Mouse (Mus musculus) heart, postnatal 0 days (tissue): Measurements from ENCODE around the gene B230118H07Rik. TPM values are rescaled to one million over a fixed set of nuclear protein-coding genes. Genes with fewer than 3 reads are reported as not detected.

ENCODE experiments used
- ATAC-seq: fragments of 200-750 bp; cut with Nextera tagmentation; 2 replicates; pipeline ENCODE4 v1.8.0; 2017; ENCODE audit warnings: low read depth, moderate number of reproducible peaks, moderate library complexity; ENCODE audit not compliant: insufficient read depth
- DNase-seq: peaks from one replicate; pipeline ENCODE4 v3.0.0-alpha.2; 2016; ENCODE audit warnings: low spot score
- H3K27ac ChIP-seq: fragments of 300-500 bp; sonication (generic); 2 replicates; pipeline ENCODE4 v1.5.1; 2014; ENCODE audit warnings: low read depth, mild to moderate bottlenecking
- H3K27me3 ChIP-seq: fragments of 300-500 bp; sonication (generic); 2 replicates; pipeline ENCODE4 v1.6.1; 2014; ENCODE audit warnings: low read length, mixed read lengths; ENCODE audit not compliant: control insufficient read depth, insufficient read depth
- H3K36me3 ChIP-seq: fragments of 300-500 bp; sonication (generic); replicated peaks from 2 replicates; pipeline ENCODE4 v1.6.1; 2014; ENCODE audit warnings: low read length, mixed read lengths; ENCODE audit not compliant: control insufficient read depth, insufficient read depth
- H3K4me1 ChIP-seq: fragments of 300-500 bp; sonication (generic); 2 replicates; pipeline ENCODE4 v1.6.1; 2014; ENCODE audit warnings: antibody characterized with exemption; ENCODE audit not compliant: control insufficient read depth, insufficient read depth
- H3K4me2 ChIP-seq: fragments of 300-500 bp; sonication (generic); 2 replicates; pipeline ENCODE4 v1.6.1; 2014; ENCODE audit warnings: low read depth, mild to moderate bottlenecking, low read length, moderate library complexity
- H3K4me3 ChIP-seq: fragments of 300-500 bp; sonication (generic); 2 replicates; pipeline ENCODE4 v1.5.1; 2014; ENCODE audit warnings: low read depth, low read length
- H3K9ac ChIP-seq: fragments of 300-500 bp; sonication (generic); replicated peaks from 2 replicates; pipeline ENCODE4 v1.6.1; 2014; ENCODE audit warnings: low read depth, low read length, mixed read lengths
- H3K9me3 ChIP-seq: fragments of 300-500 bp; sonication (generic); replicated peaks from 2 replicates; pipeline ENCODE4 v1.6.1; 2016; ENCODE audit warnings: low read length; ENCODE audit not compliant: control insufficient read depth
- CTCF ChIP-seq: IDR thresholded peaks from 2 replicates; pipeline ENCODE4 v1.5.1; 2016; ENCODE audit warnings: antibody characterized with exemption, control low read depth, low read depth
- EP300 ChIP-seq: IDR thresholded peaks from 2 replicates; pipeline ENCODE4 v1.6.1; 2016; ENCODE audit warnings: antibody characterized with exemption, low read depth
- WGBS: fragments of 180-500 bp; shearing (Covaris S2); extraction: QIAGEN DNeasy Blood & Tissue Kit; methylation state at CpG from one replicate; pipeline ENCODE4 v1.1.7; 2014; 5-methylcytosine and 5-hydroxymethylcytosine counted together
- polyA plus RNA-seq: library from polyadenylated mRNA; unstranded; fragments of >200 nt; fragmentation: Nextera tagmentation; extraction: Ambion mirVana; gene quantifications from 2 replicates; pipeline ENCODE4 v1.2.1, GENCODE M21; 2015
- total RNA-seq: library from RNA; depleted of rRNA; stranded (reverse); fragments of >200 nt; gene quantifications from 2 replicates; pipeline ENCODE4 v1.2.3, GENCODE M21; 2014; ENCODE audit warnings: low replicate concordance

Gene B230118H07Rik
- total and polyA plus RNA-seq, 2 experiments from 2014 or later: 17.3 to 85.5 TPM

DNA sequence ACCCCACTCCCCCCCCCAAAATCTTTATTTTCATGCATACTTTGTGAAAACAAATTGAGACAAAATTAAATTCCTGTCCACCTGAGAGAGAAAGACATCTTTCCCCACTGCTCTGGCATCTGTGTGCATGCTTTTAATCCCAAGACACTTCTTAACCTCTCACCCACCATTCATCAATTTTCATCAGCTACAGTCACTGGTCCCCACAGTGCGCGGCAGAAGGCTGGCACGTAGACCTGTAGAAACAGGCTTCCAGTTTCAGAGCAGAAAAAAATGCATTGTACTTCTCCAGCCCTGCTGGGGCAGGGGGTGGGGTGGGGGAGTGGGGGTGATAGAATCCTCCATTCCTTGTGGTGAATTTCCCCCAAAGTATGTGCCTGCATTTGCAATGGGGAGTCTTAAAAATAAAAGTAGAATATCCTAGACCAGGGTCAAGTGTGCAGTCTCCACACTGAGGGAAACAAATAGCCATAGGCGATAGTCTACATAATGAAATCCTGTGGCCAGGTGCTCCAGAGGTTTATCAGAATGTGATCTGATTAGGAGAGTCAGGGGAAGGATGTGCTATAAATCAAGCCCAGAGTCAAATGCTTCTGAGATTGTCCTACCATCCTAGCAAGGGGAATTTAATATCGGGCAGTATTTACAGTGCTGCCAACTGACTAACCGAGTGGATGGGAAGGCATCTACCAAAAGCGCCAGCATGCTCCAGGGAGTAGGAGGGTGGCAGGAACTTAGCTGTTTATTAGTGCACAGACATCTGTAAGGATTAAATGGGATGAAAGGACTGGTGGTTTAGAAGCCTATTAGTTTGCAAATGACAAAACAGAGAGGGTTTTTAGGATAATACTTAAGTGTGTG, 10.1 kb downstream of the B230118H07Rik start:
- no peak for DNase-seq
- TF ChIP-seq EP300 (no peak), CTCF (no peak)
- 69% methylated on average over 7 of the region's 7 CpGs for WGBS

GRCm38 (mm10) chr2:101628297-101629236, 20.8 kb downstream of the B230118H07Rik start:
- DNase-seq (peak; percentile 98), ATAC-seq (peak; percentile 99)
- peak overlapping the region; percentile 71 for H3K4me2 ChIP-seq
- no peak for TF ChIP-seq EP300
- no peak; the same call in 1 of the 2 replicates for TF ChIP-seq CTCF
- peak overlapping the region; percentile 60 for H3K4me3 ChIP-seq
- H3K9ac ChIP-seq: peak overlapping the region; percentile 57
- 2% methylated on average over 31 of the region's 31 CpGs for WGBS
- H3K36me3 ChIP-seq: no peaks in the 10 kb centered on the region
- H3K27ac ChIP-seq: peak overlapping the region; percentile 72
- no peaks in the 10 kb centered on the region for H3K27me3 ChIP-seq
- H3K4me1 ChIP-seq: 0 out of 2 replicates have a peak, but pooled peaks cover 4% of the 10 kb centered on the region
- H3K9me3 ChIP-seq: no peaks in the 10 kb centered on the region

More for the DNA sequence above, 10.1 kb downstream of the B230118H07Rik start:
- Histone ChIP-seq H3K4me1 (no peaks in the 10 kb centered on the region), H3K27me3 (no peaks in the 10 kb centered on the region), H3K9me3 (no peaks in the 10 kb centered on the region), H3K27ac (no peak overlapping the region), H3K9ac (no peak overlapping the region), H3K36me3 (no peaks in the 10 kb centered on the region; the same call in 1 of the 2 replicates), H3K4me2 (no peak overlapping the region), H3K4me3 (no peak overlapping the region)
- no peak for ATAC-seq

DNA sequence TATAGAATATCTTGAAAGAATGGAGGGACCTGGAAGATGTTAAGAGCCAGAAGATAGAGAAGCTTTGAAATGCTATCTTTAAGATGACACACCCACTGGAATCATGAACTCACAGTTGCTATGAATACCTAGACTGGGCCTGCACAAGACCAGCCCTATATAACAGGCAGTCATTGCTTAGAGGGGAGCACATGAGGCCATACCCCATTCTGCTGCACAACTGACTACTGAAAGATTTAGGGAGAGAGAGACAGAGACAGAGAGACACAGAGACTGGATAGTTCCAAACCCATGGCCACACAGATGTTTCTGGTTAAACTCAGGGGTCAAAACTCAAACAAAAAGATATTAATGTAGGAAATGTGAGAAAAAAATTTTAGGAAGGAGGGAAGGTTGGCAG, 22.1 kb downstream of the B230118H07Rik start:
- Histone ChIP-seq H3K36me3 (no peaks in the 10 kb centered on the region), H3K4me3 (no peak overlapping the region), H3K9me3 (no peaks in the 10 kb centered on the region), H3K9ac (no peak overlapping the region), H3K4me2 (no peak overlapping the region), H3K4me1 (0 out of 2 replicates have a peak, but pooled peaks cover 4% of the 10 kb centered on the region), H3K27me3 (no peaks in the 10 kb centered on the region), H3K27ac (no peak overlapping the region)
- ATAC-seq (no peak), DNase-seq (no peak)
- no peak for TF ChIP-seq EP300
- TF ChIP-seq CTCF: no peak

DNA sequence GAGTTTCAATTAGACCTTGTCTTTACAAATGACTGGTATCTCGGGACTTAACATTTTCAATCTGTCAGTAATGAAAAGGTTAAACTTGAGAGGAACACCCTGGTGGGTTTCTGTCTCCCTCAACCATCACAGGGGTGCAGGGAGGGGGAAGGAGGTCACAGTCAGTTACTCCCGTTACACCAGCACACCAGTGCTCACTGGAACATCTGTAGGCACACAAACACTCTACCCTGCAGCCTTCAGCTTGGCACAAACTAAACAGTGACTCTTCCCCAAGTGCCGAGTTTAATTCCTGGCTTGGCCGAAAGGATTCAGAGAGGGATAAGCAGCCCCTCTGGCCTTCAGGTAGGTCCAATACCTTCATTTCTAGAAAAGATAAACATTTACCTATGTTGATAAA, 24.8 kb downstream of the B230118H07Rik start, which contains the start of gene Rag2:
TSS of gene Rag2 (plus strand) at position 193 of the 400 bp plus-strand sequence.
- no peak within 1 kb of the TSS; the same call in 1 of the 2 replicates for H3K4me2 ChIP-seq
- H3K36me3 ChIP-seq: no peaks in the 10 kb centered on the region
- TF ChIP-seq CTCF (no peak), EP300 (no peak)
- H3K27ac ChIP-seq: peak within 1 kb of the TSS; percentile 31; the same call in 1 of the 2 replicates
- no peak within 1 kb of the TSS; the same call in 1 of the 2 replicates for H3K9ac ChIP-seq
- no peak for ATAC-seq
- H3K9me3 ChIP-seq: no peaks in the 10 kb centered on the region
- no peak for DNase-seq
- no peaks in the 10 kb centered on the region for H3K27me3 ChIP-seq
- WGBS: 67% methylated on average over 4 of the region's 4 CpGs
- H3K4me3 ChIP-seq: peak within 1 kb of the TSS; percentile 22; the same call in 1 of the 2 replicates
- H3K4me1 ChIP-seq: 0 out of 2 replicates have a peak, but pooled peaks cover 3% of the 10 kb centered on the region

- Histone ChIP-seq H3K36me3 (no peaks in the 10 kb centered on the region), H3K4me3 (no peak overlapping the region), H3K4me2 (no peak overlapping the region; the same call in 1 of the 2 replicates), H3K27me3 (no peaks in the 10 kb centered on the region), H3K9me3 (no peaks in the 10 kb centered on the region), H3K9ac (no peak overlapping the region), H3K4me1 (no peaks in the 10 kb centered on the region), H3K27ac (no peak overlapping the region)
- 72% methylated on average over 2 of the region's 2 CpGs for WGBS
- ATAC-seq (no peak), DNase-seq (no peak)
- TF ChIP-seq EP300 (no peak), CTCF (no peak)
Measured at GRCm38 (mm10) chr2:101624011-101624410, 25.3 kb downstream of the B230118H07Rik start.
